Comparison of ENCODE assay signal across 8 mouse cellular contexts in genomic region chr2:170204768-170205514, GRCm38 (mm10). TPM values are rescaled to one million over a fixed set of nuclear protein-coding genes. Genes with fewer than 3 reads are reported as not detected.
A peak's percentile ranks its signal among the peaks of the same experiment; 100 is the strongest.
DNase-seq lines count a peak whose midpoint lies in the region; ATAC-seq and TF ChIP-seq lines count a peak whose summit lies in the region.

No protein-coding gene starts in this region.

- peaks cover 19% of the 10 kb centered on the region for H3K4me1 ChIP-seq in lung, adult 2 months (ENCODE audit: control insufficient read depth, insufficient read depth, low read length)
- H3K4me1 ChIP-seq in embryonic facial prominence, embryonic 11.5 days (ENCODE audit: control insufficient read depth, insufficient read depth, low read length), result 0 out of 2 replicates have a peak, but pooled peaks cover 2% of the 10 kb centered on the region
- peaks cover 8% of the 10 kb centered on the region; the same call in 1 of the 2 replicates for H3K4me1 ChIP-seq in hindbrain, embryonic 16.5 days (ENCODE audit: control insufficient read depth, insufficient read depth, low read depth, low read length)
- peaks cover 17% of the 10 kb centered on the region for H3K4me1 ChIP-seq in midbrain, embryonic 12.5 days

- ATAC-seq in embryonic facial prominence, embryonic 11.5 days (replicated peaks; ENCODE audit: insufficient number of reproducible peaks, low FRiP score, low TSS enrichment, low read depth), result no peak
- no peak for ATAC-seq in hindbrain, embryonic 16.5 days
- no peak for ATAC-seq in midbrain, embryonic 12.5 days (ENCODE audit: low FRiP score, low read depth)

- no peak for TF ChIP-seq CTCF in lung, adult 2 months (IDR thresholded peaks at IDR 0.05; ENCODE audit: insufficient read depth, low read length)

- no peak overlapping the region for H3K27ac ChIP-seq in embryonic facial prominence, embryonic 11.5 days (replicated peaks; ENCODE audit: low read depth, low read length)
- H3K27ac ChIP-seq in hindbrain, embryonic 16.5 days (ENCODE audit: low read depth, low read length), result no peak overlapping the region
- H3K27ac ChIP-seq in midbrain, embryonic 12.5 days (replicated peaks), result no peak overlapping the region

- intact Hi-C loops in left cerebral cortex, postnatal 4 days (cut with DNase I), result no loop called here

- H3K4me2 ChIP-seq in embryonic facial prominence, embryonic 11.5 days (ENCODE audit: low read depth, low read length), result peak overlapping the region; percentile 57
- H3K4me2 ChIP-seq in hindbrain, embryonic 16.5 days (ENCODE audit: low read length), result peak overlapping the region; percentile 64
- peak overlapping the region; percentile 58 for H3K4me2 ChIP-seq in midbrain, embryonic 12.5 days (replicated peaks)

- no peak for TF ChIP-seq POLR2A in lung, adult 2 months (IDR thresholded peaks at IDR 0.05; ENCODE audit: borderline replicate concordance, extremely low read depth, low read depth, low read length)

- no peaks in the 10 kb centered on the region for H3K27me3 ChIP-seq in embryonic facial prominence, embryonic 11.5 days (ENCODE audit: control insufficient read depth, insufficient read depth, low read length)
- no peaks in the 10 kb centered on the region for H3K27me3 ChIP-seq in hindbrain, embryonic 16.5 days (replicated peaks; ENCODE audit: control insufficient read depth, insufficient read depth, low read length)
- H3K27me3 ChIP-seq in midbrain, embryonic 12.5 days, result peaks cover 17% of the 10 kb centered on the region; the same call in 1 of the 2 replicates

- peak overlapping the region; percentile 44 for H3K4me3 ChIP-seq in lung, adult 2 months (replicated peaks; ENCODE audit: extremely low read depth, low read depth, low read length)
- H3K4me3 ChIP-seq in embryonic facial prominence, embryonic 11.5 days (ENCODE audit: low read depth, low read length), result no peak overlapping the region; the same call in 1 of the 2 replicates
- peak overlapping the region; percentile 25 for H3K4me3 ChIP-seq in hindbrain, embryonic 16.5 days (ENCODE audit: low read length)
- H3K4me3 ChIP-seq in midbrain, embryonic 12.5 days, result peak overlapping the region; percentile 32

- no peak overlapping the region; the same call in 1 of the 2 replicates for H3K9ac ChIP-seq in embryonic facial prominence, embryonic 11.5 days (replicated peaks; ENCODE audit: low read length)
- peak overlapping the region; percentile 8; the same call in 1 of the 2 replicates for H3K9ac ChIP-seq in hindbrain, embryonic 16.5 days (ENCODE audit: low read depth, low read length)
- no peak overlapping the region for H3K9ac ChIP-seq in midbrain, embryonic 12.5 days (replicated peaks)

- H3K36me3 ChIP-seq in embryonic facial prominence, embryonic 11.5 days (replicated peaks; ENCODE audit: control insufficient read depth, insufficient read depth, low read depth, low read length), result no peaks in the 10 kb centered on the region
- H3K36me3 ChIP-seq in hindbrain, embryonic 16.5 days (ENCODE audit: control insufficient read depth, insufficient read depth, low read length), result no peaks in the 10 kb centered on the region
- no peaks in the 10 kb centered on the region for H3K36me3 ChIP-seq in midbrain, embryonic 12.5 days

- no peaks in the 10 kb centered on the region for H3K9me3 ChIP-seq in embryonic facial prominence, embryonic 11.5 days (replicated peaks; ENCODE audit: control insufficient read depth, low read length)
- no peaks in the 10 kb centered on the region for H3K9me3 ChIP-seq in hindbrain, embryonic 16.5 days (ENCODE audit: control insufficient read depth, low read length)
- H3K9me3 ChIP-seq in midbrain, embryonic 12.5 days, result no peaks in the 10 kb centered on the region

- WGBS in lung, adult 2 months, result 10% methylated on average over 10 of the region's 10 CpGs
- 31% methylated on average over 10 of the region's 10 CpGs for WGBS in embryonic facial prominence, embryonic 11.5 days
- 37% methylated on average over 10 of the region's 10 CpGs for WGBS in hindbrain, embryonic 16.5 days
- WGBS in midbrain, embryonic 12.5 days, result 37% methylated on average over 10 of the region's 10 CpGs

- no peak for DNase-seq in lung, adult 2 months
- no peak for DNase-seq in lung, postnatal 25 days (ENCODE audit: low spot score)
- no peak for DNase-seq in embryonic facial prominence, embryonic 11.5 days (ENCODE audit: low spot score)
- no peak for DNase-seq in urinary bladder, postnatal 10 days (ENCODE audit: low spot score)
- DNase-seq in left cerebral cortex, postnatal 4 days, result no peak
- no peak for DNase-seq in kidney, postnatal 25 days

RNA-seq across cellular contexts. Expression of gene Zfp217, which starts 57.0 kb away (rescaled TPM):
- polyA plus RNA-seq in lung, adult 2 months (2012; rRNA removed), result 13.7 and 19.8 TPM in 2 replicates
- 3.9 and 4.5 TPM in 2 replicates for polyA plus RNA-seq in embryonic facial prominence, embryonic 11.5 days (2014; fragmentation: Nextera tagmentation; extraction: Ambion mirVana)
- 0.92 and 1.0 TPM in 2 replicates for polyA plus RNA-seq in hindbrain, embryonic 16.5 days (2015; fragmentation: Nextera tagmentation; extraction: Ambion mirVana)
- polyA plus RNA-seq in midbrain, embryonic 12.5 days (2016; fragmentation: Nextera tagmentation; extraction: Ambion mirVana), result 3.0 and 3.5 TPM in 2 replicates
- 1 to 10 TPM; 3.8 to 4.0 TPM for total RNA-seq in left cerebral cortex, postnatal 4 days (2021)
